In the genomic region with DNA sequence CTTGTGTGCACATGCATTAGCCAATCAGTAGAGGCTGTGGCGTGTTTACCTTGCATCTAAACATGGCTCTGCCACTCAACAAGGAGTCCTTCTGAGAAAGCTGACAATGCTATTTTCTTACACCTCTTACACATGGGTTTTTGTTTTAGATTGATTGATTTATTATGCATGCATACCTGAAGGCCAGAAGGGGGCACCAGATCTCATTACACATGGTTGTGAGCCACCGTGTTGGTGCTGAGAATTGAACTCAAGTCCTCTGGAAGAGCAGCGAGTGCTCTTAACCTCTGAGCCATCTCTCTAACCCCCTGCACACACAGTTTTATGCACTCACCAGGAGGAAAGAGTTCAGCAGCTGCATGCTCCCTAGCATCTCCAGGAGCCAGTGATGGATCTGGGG, we compare ENCODE assay signal across 1 mouse cellular context.
TF ChIP-seq lines count a peak whose summit lies in the region.

No protein-coding gene starts in this region.

TF ChIP-seq in MEL, 35 proteins besides CTCF, POLR2A, EP300 and RAD21:
- no peak for TF ChIP-seq NELFE (IDR thresholded peaks at IDR 0.05; ENCODE audit: low read depth, low read length)
- TF ChIP-seq TAL1 (IDR thresholded peaks at IDR 0.05; ENCODE audit: low read length), result no peak
- TF ChIP-seq USF1 (IDR thresholded peaks at IDR 0.05; ENCODE audit: low read depth, low read length), result no peak
- TF ChIP-seq TBP (IDR thresholded peaks at IDR 0.05; ENCODE audit: low read depth, low read length), result no peak
- no peak for TF ChIP-seq KAT2A (conservative IDR thresholded peaks at IDR 0.05; ENCODE audit: low read depth, low read length)
- TF ChIP-seq ZNF384 (IDR thresholded peaks at IDR 0.05; ENCODE audit: low read depth, low read length), result no peak
- TF ChIP-seq SMC3 (IDR thresholded peaks at IDR 0.05; ENCODE audit: low read depth, low read length), result peak; percentile 38; the same call in 1 of the 2 replicates
